Mouse (Mus musculus) layer of hippocampus, adult 9-11 months (tissue): ENCODE results near the gene Pclaf.
A peak's percentile ranks its signal among the peaks of the same experiment; 100 is the strongest.

ENCODE experiments used
- DNase-seq: peaks from one replicate; pipeline ENCODE4 v3.0.0; 2022

The Pclaf gene

DNA sequence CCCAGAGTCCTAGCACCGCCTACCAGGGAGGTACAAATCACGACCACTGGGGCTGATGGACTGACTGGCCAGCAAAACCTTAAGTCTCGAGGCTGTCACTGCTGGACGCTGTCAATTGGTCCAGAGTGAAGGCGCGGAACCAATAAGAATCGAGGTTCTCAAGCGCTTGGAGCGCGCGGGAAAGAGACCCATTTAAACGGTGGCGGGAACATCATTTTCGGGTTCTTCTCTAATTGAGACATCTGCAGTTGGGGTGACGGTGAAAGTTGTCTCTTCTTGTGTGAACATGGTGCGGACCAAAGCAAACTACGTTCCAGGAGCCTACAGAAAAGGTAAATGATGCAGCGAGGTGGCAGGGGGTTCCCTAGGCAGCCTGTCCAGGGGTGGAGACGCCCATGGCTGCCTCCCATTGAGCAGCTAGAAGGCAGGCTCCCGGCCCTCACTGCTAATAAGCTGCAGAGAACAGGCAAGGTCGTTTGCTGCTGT is at the start of gene Pclaf:
Pclaf (plus strand) TSS at position 95 of the 486 bp plus-strand sequence.
- peak; percentile 53 for DNase-seq

DNA sequence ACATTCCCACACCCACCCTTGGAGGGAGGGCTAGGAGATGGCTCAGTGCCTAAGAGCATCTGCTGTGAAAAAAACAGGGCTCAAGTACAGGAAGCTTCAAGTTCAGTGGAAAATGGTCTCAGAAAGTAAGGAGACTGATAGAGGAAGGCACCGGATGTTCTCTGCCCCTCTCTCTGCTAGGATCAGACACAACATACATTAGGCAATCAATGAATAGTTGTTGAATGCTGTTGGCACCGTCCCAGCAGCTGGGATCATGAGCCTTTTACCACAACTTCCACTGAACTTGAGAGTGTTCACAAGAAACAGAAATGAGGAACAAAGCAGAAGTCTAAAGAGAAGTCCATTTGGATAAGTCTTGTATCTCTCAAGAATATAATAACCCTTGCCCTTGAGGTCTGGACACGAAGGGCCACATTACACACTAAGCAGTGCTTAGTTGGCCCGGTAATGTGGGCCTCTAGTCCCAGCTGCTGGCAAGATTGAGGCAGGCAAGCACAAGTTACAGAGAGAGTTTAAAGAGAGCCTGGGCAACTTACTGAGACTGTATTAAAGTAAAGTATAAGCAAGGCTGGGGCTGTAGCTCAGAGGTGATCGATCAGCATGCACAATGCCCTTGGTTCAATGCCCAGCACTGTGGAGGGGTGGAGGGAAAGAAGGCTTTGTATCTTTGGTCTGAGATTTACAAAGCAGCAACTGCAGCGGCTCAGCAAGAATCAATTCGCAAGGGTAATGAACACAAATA is 45.4 kb upstream of the Pclaf start:
- peak; percentile 66 for DNase-seq

DNA sequence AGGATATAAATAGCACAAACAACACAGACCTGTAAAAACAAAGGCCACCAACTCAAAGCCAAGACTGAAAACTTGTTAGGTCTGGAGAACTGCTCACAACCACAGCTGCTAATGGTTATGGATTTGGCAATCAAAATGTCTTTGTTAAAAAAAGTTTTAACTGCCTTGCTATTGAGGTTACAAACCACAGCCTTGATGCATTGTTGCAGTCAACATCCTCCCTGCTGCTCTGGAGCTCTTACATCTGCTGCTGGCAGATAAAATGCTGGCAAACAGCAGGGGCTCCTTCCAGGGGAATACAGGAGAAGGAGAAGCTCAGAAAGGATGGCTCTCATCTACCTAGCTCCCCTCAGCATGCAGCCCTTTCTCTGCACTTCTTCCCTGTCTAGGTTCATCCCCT is 41.9 kb upstream of the Pclaf start:
- no peak for DNase-seq

DNA sequence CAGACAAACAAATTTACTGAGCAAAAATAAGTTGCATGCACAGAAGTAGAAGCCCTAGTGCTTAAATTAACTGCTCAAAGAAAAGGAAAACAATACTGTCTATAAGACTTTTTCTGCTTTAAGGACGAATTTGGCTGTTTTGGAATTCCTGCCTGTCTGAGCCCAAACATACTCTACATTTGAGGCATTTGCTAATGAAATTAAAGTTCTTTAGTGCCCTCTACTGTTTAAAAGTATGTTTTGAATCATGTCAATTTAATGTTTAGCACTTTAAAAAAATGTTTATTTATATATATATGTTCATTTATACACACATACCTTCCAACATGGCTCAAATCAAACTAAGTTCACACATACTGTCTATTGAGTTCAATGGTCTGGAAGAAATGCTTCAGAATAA is 39.8 kb upstream of the Pclaf start:
- no peak for DNase-seq

DNA sequence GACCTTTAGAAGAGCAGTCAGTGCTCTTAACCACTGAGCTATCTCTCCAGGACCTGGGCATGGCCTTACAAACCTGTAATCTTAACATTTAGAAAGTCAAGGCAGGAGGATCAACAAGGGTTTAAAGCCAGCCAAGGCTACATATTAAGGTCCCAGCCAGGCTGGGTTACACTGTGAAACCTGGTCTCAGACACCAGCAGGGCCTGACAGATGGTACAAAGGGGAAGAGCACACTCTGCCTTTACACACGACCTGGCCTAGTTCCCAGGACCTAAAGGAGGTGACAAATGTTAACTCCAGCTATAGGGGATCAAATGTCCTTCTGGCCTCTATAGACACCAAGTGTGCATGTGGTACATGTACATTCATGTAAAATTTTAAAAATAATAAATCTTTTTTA is 30.4 kb upstream of the Pclaf start:
- DNase-seq, result no peak

DNA sequence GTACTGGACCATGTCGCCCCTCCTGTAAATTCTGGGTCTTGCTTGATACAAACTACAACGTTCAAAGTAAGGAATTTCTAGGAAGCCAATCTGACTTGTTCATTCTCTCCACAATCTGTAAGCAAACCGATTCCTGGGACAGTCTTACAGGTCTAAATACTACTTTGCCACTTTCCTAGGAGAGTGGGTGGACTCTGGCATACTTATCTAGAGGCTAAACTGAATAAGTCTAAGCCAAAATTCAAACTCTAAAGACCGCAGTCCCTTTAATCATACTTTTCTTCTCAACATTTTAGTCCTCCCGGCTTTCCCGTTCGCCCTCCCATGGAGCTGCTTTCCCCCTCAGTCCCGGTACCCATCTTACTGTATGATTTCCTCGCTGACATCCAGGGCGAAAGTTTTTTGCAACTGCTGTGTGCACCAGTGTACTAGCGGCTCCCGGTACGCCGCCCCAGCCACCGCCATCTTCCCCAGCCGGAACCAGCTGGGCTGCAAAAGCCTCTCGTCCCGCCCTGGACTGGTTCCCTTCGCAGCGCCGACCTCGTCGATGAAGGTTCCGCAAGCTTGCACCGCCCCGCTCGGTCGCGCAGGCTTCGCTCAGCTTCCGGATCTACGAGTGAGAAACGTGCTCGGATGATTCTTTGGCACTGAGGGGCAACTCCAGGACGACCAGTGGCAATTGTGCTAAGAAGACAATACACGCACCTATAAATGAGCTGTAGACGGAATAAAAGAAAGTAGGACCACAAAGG is 5.3 kb upstream of the Pclaf start:
- DNase-seq, result peak; percentile 85

DNA sequence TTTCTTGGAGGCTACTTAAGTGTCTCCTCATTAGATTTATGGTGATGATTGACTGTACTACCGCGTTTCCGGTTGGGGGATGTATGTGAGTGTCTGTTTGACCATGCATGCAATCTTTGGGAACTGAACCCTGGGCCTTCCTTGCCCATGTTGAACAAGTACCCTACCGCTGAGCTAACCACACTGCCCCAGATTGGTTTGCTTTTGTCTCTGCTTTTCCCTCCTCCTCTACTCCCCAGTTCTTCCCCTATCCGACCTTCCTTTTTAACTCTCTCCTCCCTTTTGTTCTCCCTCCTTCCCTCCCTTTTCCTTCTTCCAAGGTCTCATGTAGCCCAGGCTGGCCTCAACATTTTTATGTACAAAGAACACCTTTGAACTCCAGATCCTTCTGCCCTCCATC is 1.1 kb downstream of the Pclaf start:
- DNase-seq, result no peak

DNA sequence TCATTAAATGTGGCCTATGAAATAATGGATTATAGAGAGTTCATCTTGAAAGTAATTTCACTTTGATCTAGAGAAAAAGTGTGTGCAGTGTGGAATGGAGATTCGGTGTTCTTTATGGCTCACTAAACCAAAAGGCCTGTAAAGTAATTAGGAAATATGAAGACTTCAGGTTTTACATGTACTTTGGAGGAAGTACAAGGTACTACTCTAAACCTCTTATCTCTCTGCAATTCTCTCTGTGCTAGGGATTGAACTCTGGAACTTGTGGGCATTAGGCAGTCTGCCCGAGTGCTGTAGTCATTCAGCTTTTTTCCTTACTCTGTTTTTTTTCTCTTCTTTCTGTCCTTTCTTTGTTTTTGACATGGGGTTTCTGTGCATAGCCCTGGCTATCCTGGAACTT is 6.9 kb downstream of the Pclaf start:
- no peak for DNase-seq

DNA sequence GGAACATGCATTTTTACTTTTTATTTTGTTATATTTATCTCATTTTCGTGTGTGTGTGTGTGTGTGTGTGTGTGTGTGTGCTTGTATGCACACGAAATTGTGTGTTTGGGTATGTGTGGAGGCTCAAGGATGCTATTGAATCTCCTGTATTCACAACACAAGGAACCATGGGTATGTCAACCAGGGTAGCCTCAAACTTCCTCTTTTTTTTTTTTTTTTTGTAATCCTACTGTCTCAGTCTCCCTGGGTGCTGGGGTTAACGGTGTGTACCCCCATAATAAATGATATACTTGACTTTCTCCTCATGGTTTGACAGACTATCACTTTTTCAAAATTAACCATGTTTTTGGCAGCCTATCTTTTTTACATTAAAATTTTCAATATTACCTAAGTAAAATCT is 12.8 kb downstream of the Pclaf start:
- no peak for DNase-seq

DNA sequence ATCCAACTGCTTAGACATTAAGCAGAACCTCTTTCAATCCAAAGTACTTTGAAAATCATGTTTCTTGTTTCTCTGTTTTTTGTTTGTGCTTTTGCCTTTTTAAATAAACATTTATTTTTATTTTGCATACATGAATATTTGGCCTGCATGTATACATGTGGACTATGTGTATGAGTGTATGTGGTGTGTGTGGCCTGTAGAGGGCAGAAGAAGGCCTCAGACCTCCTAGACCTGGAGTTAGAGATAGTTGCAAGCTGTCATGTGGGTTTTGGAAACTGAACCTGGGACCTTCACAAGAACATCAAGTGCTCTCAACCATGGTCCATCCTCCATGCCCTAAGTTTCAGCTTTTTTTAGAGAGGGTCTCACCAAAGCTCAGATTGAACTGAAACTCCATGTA is 13.4 kb downstream of the Pclaf start:
- no peak for DNase-seq

DNA sequence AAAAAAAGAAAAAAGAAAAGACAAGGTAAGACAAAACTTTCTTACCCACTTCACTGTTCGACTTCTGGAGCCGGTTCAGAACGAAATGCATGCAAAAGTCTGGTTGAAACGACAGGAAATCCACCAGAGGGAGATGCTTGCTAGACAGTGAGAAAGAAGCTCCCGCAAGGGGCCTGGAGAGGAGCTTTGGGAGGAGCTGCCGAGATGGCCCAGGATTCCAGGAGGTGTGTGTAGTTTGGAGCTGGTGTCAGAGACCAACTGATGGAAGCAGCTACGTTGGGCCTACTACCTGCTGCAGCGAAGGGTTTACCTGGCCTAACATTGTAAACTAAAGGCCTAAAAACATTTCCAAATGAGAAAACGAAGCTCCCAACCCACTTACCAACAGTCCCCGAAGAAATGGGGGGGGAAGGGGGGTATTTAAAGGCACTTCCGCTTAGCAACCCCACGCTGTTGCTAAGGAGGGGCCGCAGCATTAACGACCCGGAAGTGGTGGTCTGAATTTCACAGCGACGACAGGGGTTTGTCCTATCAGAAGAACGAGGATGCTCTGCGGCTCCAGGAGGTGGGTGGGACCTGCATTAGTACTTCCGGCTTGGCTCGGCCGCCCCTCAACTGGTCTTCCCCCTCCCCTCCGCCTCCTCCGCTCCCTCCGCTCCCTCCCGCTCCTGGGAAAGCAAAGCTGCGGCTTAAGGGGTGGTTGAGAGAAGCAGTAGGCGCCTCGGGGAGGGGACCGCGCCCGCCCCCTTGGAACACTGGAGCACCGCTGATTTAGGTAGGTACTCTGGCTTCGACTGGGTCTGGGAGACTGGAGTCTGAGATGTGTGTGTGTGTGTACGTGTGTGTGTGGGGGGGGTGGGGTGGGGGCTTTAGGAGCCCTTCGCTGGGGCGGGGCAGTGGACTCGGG is 18.6 kb downstream of the Pclaf start, which contains the start of the genes Trip4 and Csnk1g1:
Trip4 (minus strand) TSS at position 401 of the 907 bp plus-strand sequence.
Csnk1g1 (plus strand) TSS at position 531 of the 907 bp plus-strand sequence.
- DNase-seq, result peak; percentile 99

DNA sequence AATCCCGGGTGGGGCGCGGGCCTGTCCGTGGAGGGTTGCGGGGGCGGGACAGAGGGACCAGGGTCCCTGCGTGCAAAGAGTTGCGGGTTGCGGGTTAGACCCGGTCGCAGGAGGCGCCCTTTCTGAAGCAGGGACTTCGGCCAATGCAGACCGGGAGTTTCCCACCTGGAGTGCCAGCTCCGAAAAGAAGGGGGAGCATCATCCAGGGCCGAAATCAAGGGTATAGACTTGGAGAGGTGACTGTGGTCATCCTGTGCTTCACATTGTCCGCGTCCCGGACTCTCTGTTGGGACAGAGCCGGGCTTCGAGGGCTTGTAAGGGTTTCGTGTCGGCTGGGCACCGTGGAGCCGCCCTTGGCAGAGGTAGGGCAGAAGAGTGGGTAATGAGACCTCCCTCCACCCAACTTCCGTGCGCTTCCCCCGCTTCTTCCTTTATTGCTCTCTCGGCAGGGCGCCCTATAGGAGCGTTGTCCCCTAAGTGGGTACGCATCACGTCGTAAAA is 19.3 kb downstream of the Pclaf start:
- DNase-seq, result no peak

DNA sequence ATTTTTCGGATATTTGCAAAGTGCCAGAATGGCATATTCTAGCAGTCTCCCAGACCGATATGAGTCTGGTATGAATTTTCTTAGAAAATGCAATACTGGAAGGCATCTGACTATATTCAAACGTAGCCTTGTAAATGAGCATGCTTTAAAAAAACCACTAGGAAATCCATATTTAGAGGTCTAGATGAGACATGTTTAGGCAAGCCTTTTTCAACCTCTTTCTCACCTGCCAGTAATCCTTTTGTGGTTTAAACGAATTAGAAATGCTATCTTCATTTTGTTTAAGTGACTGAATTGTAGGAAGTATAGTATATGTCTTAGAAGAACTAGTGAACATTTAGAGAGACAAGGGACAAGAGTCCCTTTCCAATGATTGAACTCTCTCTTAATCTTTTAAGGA is 19.8 kb downstream of the Pclaf start:
- no peak for DNase-seq

DNA sequence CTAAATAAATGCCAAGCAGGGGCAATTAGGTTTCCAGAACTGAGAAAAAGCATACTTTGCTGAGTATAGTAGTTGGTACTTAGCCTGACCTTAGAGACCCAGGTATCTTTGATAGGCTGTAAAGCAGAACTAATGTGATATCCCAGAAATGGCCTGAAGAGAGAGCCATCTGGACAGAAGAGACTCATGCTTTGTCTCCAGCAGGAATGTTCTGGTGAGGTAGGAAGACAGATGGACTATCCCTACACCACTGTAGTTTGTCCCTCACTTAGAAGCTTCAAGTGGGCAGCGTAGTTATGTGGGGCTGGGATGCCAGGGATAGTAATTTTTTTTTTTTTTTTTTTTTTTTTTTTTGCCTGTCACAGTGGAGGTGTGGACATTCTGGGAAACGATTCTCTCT is 23.9 kb downstream of the Pclaf start:
- no peak for DNase-seq

DNA sequence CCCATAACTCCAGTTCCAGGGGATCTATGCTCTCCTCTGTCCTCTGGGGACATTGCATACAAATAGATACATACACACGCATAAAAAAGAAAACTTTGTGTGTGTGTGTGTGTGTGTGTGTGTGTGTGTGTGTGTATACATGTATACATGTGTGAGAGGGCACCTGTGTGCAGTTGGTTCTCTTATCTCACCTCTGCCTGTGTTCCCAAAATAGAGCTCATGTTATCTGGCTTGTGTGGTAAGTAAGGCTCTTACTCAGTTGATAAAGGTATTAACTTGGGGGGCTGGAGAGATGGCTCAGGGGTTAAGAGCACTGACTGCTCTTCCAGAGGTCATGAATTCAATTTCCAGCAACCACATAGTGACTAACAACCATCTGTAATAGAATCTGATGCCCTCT is 27.0 kb downstream of the Pclaf start:
- no peak for DNase-seq

DNA sequence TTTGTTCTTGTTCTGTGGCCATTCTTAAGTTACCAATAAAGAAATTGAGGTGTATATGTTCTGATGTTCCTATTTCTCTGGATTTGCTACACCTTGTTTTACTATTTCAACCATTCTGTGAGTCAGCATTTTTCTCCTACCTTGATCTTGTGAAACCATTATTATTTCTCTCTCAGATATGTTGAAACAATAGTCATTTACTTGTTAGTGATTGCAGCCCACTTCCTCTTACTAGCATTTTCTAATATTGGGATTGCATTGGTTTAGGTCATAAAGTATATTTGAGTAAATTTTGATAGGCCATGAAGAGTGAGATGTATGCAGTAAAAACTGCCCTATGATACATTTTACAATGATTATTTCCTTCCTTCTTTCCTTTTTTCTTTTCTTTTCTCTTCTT is 38.4 kb downstream of the Pclaf start:
- no peak for DNase-seq

DNA sequence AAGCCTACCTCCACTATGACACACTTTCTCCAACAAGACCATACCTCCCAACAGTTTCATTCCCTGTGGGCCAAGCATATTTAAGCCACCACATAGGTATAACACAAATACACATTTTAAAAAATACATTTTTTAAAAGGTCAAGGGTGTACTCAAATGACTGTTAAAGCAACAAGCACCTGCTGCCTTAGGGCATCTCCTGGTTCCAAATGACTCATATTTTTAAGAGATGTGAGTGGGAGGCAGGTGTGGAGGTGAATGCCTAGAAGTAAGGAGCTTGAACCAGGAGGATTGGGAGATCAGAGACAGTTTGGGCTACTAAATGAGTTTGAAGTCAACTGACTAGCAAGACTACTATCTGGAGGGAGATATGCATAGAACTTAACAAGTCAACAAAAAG is 39.8 kb downstream of the Pclaf start:
- DNase-seq, result no peak

DNA sequence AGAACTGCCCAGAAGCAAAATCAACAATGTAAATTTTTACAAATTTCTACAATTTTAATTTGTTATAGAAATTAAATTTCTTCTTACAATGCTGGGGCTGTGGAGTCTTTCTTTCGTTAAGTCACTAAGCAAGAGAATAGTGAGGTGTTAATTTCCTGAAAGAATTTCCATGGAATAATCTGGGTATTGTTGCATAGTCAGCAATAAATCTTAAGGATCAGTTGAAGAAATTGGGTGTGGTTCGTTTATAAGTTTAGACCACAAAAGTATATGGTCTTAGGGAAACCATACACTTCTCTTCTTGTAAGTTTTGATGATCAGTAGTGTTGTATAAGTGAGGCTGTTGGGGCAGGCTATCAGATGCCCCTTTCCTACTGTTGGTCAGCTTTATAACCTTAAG is 47.5 kb downstream of the Pclaf start:
- no peak for DNase-seq

DNA sequence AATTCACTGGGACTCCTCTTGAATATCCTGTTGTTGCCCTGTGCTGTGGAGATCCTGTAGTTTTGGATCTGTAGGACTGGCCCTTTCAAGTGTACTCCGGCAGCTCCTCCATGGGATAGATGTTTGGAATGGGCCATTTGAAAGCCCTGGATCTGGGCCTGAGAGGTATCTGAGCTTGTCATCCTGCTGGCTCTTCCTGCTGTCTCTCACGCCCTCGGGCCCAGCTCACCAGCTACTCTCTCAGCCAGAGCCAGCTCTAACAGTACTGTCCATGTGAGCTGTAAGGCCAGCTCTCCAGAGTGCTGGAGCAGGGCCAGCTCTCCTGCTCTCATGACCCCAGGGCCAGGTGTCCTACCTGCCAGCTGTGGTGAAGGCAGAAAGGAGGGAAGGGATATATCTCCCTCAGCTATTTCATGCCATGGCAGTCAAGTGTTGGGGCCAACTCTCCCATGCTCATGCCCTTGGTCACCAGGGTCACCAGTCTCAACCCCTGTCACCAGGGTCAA is 61.1 kb downstream of the Pclaf start:
- no peak for DNase-seq
